Mouse (Mus musculus) heart, embryonic 10.5 days (tissue): ENCODE measurements around the gene Nmnat2. TPM values are rescaled to one million over a fixed set of nuclear protein-coding genes. Genes with fewer than 3 reads are reported as not detected.

Source experiments
- DNase-seq: peaks from one replicate; pipeline ENCODE4 v3.0.0-alpha.2; 2017; ENCODE audit warnings: low spot score
- H3K27ac ChIP-seq: fragments of 300-500 bp; sonication (generic); 2 replicates; pipeline ENCODE4 v1.5.1; 2016; ENCODE audit warnings: mild to moderate bottlenecking
- H3K27me3 ChIP-seq: fragments of 300-500 bp; sonication (generic); 2 replicates; pipeline ENCODE4 v1.6.1; 2016; ENCODE audit warnings: mild to moderate bottlenecking; ENCODE audit not compliant: poor library complexity, insufficient read depth, severe bottlenecking
- H3K36me3 ChIP-seq: fragments of 300-500 bp; sonication (generic); 2 replicates; pipeline ENCODE4 v1.6.1; 2016; ENCODE audit warnings: mild to moderate bottlenecking, moderate library complexity
- H3K4me1 ChIP-seq: fragments of 300-500 bp; sonication (generic); 2 replicates; pipeline ENCODE4 v1.6.1; 2016; ENCODE audit warnings: mild to moderate bottlenecking
- H3K4me3 ChIP-seq: fragments of 300-500 bp; sonication (generic); 2 replicates; pipeline ENCODE4 v1.5.1; 2016; ENCODE audit warnings: mild to moderate bottlenecking, moderate library complexity
- H3K9me3 ChIP-seq: fragments of 300-500 bp; sonication (generic); 2 replicates; pipeline ENCODE4 v1.6.1; 2016; ENCODE audit warnings: mild to moderate bottlenecking, moderate library complexity
- WGBS: fragments of 180-500 bp; shearing (Covaris S2); methylation state at CpG from one replicate; pipeline ENCODE4 v1.1.7; 2016; 5-methylcytosine and 5-hydroxymethylcytosine counted together
- polyA plus RNA-seq: library from polyadenylated mRNA; unstranded; fragments of >200 nt; fragmentation: Nextera tagmentation; extraction: Ambion mirVana; gene quantifications from 2 replicates; pipeline ENCODE4 v1.2.1, GENCODE M21; 2016

Nmnat2 gene
- polyA plus RNA-seq, 1 experiment from 2014 or later, result 1.0 TPM

- Histone ChIP-seq H3K4me3 (no peak overlapping the region), H3K27me3 (no peaks in the 10 kb centered on the region), H3K4me1 (peaks cover 27% of the 10 kb centered on the region), H3K27ac (no peak overlapping the region), H3K36me3 (no peaks in the 10 kb centered on the region), H3K9me3 (no peaks in the 10 kb centered on the region)
- no peak for DNase-seq
- 75% methylated on average over 5 of the region's 5 CpGs for WGBS
These were observed 202.3 kb downstream of the Nmnat2 start for GRCm38 (mm10) chr1:153157021-153157623.

GRCm38 (mm10) chr1:153159137-153159536, 204.3 kb downstream of the Nmnat2 start:
- Histone ChIP-seq H3K4me3 (no peak overlapping the region), H3K4me1 (peaks cover 11% of the 10 kb centered on the region), H3K27ac (no peak overlapping the region), H3K36me3 (no peaks in the 10 kb centered on the region), H3K27me3 (no peaks in the 10 kb centered on the region), H3K9me3 (no peaks in the 10 kb centered on the region)
- 91% methylated on average over 4 of the region's 4 CpGs for WGBS
- DNase-seq, result no peak

GRCm38 (mm10) chr1:153163831-153164230, 209.0 kb downstream of the Nmnat2 start:
- no peaks in the 10 kb centered on the region for H3K27me3 ChIP-seq
- WGBS, result 65% methylated on average over 3 of the region's 3 CpGs
- no peak overlapping the region; the same call in 1 of the 2 replicates for H3K27ac ChIP-seq
- H3K36me3 ChIP-seq, result no peaks in the 10 kb centered on the region
- 0 out of 2 replicates have a peak, but pooled peaks cover 3% of the 10 kb centered on the region for H3K4me1 ChIP-seq
- no peaks in the 10 kb centered on the region for H3K9me3 ChIP-seq
- no peak overlapping the region for H3K4me3 ChIP-seq
- DNase-seq, result no peak

GRCm38 (mm10) chr1:153168293-153168692, 213.5 kb downstream of the Nmnat2 start:
- no peak for DNase-seq
- Histone ChIP-seq H3K4me1 (peaks cover 16% of the 10 kb centered on the region), H3K27ac (no peak overlapping the region), H3K4me3 (no peak overlapping the region), H3K36me3 (no peaks in the 10 kb centered on the region), H3K27me3 (no peaks in the 10 kb centered on the region), H3K9me3 (no peaks in the 10 kb centered on the region)
- 87% methylated on average over 5 of the region's 5 CpGs for WGBS

Other genes with a start within 250 kb of the Nmnat2 start
- gene Apobec4, start 204.4 kb upstream of the Nmnat2 start, polyA plus RNA-seq, result not detected in 2 replicates
- 51.2 and 58.3 TPM in 2 replicates for gene Rgl1, start 188.6 kb upstream of the Nmnat2 start, polyA plus RNA-seq
- 238 and 256 TPM in 2 replicates for gene Arpc5, start 188.5 kb upstream of the Nmnat2 start, polyA plus RNA-seq
- 2.0 and 3.5 TPM in 2 replicates for gene Ncf2, start 154.8 kb upstream of the Nmnat2 start, polyA plus RNA-seq
- 25.9 and 30.0 TPM in 2 replicates for gene Smg7, start 52.3 kb upstream of the Nmnat2 start, polyA plus RNA-seq
- gene Lamc2, start 231.5 kb downstream of the Nmnat2 start, polyA plus RNA-seq, result 4.9 and 5.6 TPM in 2 replicates